Mouse (Mus musculus) neural tube, embryonic 11.5 days (tissue): ENCODE data around the gene Gm8660. TPM values are rescaled to one million over a fixed set of nuclear protein-coding genes. Genes with fewer than 3 reads are reported as not detected.
"Not testable (repeated sequence)": the region's sequence is repeated elsewhere in the genome, so short reads cannot be mapped to it uniquely, and the experiment has no call there.

Experiments used
- ATAC-seq: fragments of 200-750 bp; cut with Nextera tagmentation; 2 replicates; pipeline ENCODE4 v1.8.0; 2017; ENCODE audit warnings: moderate number of reproducible peaks, mild to moderate bottlenecking, moderate TSS enrichment, moderate library complexity; ENCODE audit not compliant: insufficient read depth, low FRiP score, low TSS enrichment
- DNase-seq: peaks from one replicate; pipeline ENCODE4 v3.0.0-alpha.2; 2015; ENCODE audit warnings: low spot score
- H3K27ac ChIP-seq: fragments of 300-500 bp; sonication (generic); 2 replicates; pipeline ENCODE4 v1.5.1; 2014; ENCODE audit warnings: low read depth, mild to moderate bottlenecking, low read length
- H3K27me3 ChIP-seq: fragments of 300-500 bp; sonication (generic); 2 replicates; pipeline ENCODE4 v1.6.1; 2014; ENCODE audit warnings: mild to moderate bottlenecking, low read length, mixed read lengths; ENCODE audit not compliant: control insufficient read depth, insufficient read depth
- H3K36me3 ChIP-seq: fragments of 300-500 bp; sonication (generic); 2 replicates; pipeline ENCODE4 v1.6.1; 2014; ENCODE audit warnings: mild to moderate bottlenecking, low read length, moderate library complexity, mixed read lengths; ENCODE audit not compliant: control insufficient read depth, insufficient read depth
- H3K4me1 ChIP-seq: fragments of 300-500 bp; sonication (generic); 2 replicates; pipeline ENCODE4 v1.6.1; 2014; ENCODE audit warnings: low read length, mixed read lengths; ENCODE audit not compliant: control insufficient read depth, insufficient read depth
- H3K4me2 ChIP-seq: fragments of 300-500 bp; sonication (generic); 2 replicates; pipeline ENCODE4 v1.6.1; 2014; ENCODE audit warnings: low read depth, mild to moderate bottlenecking, moderate library complexity
- H3K4me3 ChIP-seq: fragments of 300-500 bp; sonication (generic); 2 replicates; pipeline ENCODE4 v1.5.1; 2014; ENCODE audit warnings: low read depth, low read length
- H3K9ac ChIP-seq: fragments of 300-500 bp; sonication (generic); 2 replicates; pipeline ENCODE4 v1.6.1; 2014; ENCODE audit warnings: mild to moderate bottlenecking, low read length
- H3K9me3 ChIP-seq: fragments of 300-500 bp; sonication (generic); 2 replicates; pipeline ENCODE4 v1.6.1; 2016; ENCODE audit warnings: low read length; ENCODE audit not compliant: control insufficient read depth
- WGBS: fragments of 180-500 bp; shearing (Covaris S2); extraction: QIAGEN DNeasy Blood & Tissue Kit; methylation state at CpG from one replicate; pipeline ENCODE4 v1.1.7; 2014; 5-methylcytosine and 5-hydroxymethylcytosine counted together
- polyA plus RNA-seq: library from polyadenylated mRNA; unstranded; fragments of >200 nt; fragmentation: Nextera tagmentation; extraction: Ambion mirVana; gene quantifications from 2 replicates; pipeline ENCODE4 v1.2.1, GENCODE M21; 2014

Gene Gm8660
- polyA plus RNA-seq: not detected in 2 replicates

DNA sequence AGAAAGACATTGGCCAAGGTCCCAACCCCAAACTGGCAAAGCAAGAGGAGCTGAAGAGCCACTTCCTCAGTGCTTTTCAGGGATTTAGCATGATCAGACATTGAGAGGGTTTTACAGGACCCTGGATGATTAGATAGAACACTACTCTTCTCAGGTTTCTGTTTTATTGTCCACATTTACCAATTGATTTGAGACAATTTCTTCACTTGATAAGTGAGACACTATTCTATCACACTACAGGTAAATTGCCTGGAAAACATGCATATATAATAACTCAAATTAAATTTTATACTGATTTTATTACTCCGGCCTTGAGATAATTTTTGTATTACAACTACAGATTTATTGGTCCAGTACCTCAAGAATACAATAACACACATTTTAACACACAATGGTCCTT is at the start of gene Gm8660:
Gene Gm8660, minus strand, starts transcription at position 101 of the 400 bp plus-strand sequence.
- H3K4me2 ChIP-seq, H3K4me3 ChIP-seq, DNase-seq, H3K27me3 ChIP-seq, H3K4me1 ChIP-seq, H3K9ac ChIP-seq, H3K36me3 ChIP-seq, H3K9me3 ChIP-seq, H3K27ac ChIP-seq, ATAC-seq: not testable (repeated sequence)
- WGBS: no CpG with 5 or more reads among the region's 1 CpGs

DNA sequence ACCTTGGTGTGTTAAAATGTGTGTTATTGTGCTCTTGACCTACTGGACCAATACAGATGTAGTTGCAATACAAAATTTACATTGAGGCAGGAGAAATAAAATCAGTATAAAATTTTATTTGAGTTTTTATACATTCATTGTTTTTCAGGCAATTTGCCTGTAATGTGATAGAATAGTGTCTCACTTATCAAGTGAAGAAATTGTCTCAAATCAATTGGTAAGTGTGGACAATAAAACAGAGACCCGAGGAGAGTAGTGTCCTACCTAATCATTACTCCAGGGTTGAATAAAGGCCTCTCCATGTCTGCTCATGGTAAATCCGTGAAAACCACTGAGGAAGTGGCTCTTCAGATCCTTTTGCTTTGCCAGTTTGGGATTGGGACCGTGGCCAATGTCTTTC is 42.4 kb upstream of the Gm8660 start, which contains the start of gene Vmn1r148:
Gene Vmn1r148, plus strand, starts transcription at position 301 of the 400 bp plus-strand sequence.
- H3K36me3 ChIP-seq, ATAC-seq, H3K9ac ChIP-seq, H3K9me3 ChIP-seq, H3K27ac ChIP-seq, DNase-seq, H3K4me2 ChIP-seq, H3K4me1 ChIP-seq, H3K4me3 ChIP-seq, H3K27me3 ChIP-seq: not testable (repeated sequence)
- WGBS: no CpG with 5 or more reads among the region's 3 CpGs

DNA sequence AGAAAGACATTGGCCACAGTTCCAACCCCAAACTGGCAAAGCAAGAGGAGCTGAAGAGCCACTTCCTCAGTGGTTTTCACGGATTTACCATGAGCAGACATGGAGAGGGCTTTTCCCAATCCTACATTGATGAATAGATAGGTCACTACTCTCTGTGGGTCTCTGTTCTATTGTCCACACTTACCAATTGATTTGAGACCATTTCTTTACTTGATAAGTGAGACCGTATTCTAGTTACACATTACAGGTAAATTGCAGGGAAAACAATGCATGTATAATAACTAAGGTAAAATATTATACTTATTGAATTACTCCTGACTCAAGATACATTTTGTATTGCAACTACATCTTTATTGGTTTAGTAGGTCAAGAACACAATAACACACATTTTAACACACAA is 41.2 kb downstream of the Gm8660 start, which contains the start of gene Gm4187:
Gene Gm4187, minus strand, starts transcription at position 101 of the 400 bp plus-strand sequence.
- H3K27ac ChIP-seq, H3K4me3 ChIP-seq, DNase-seq, H3K4me2 ChIP-seq, H3K9ac ChIP-seq, H3K9me3 ChIP-seq, ATAC-seq, H3K4me1 ChIP-seq, H3K27me3 ChIP-seq, H3K36me3 ChIP-seq: not testable (repeated sequence)
- WGBS: no CpG with 5 or more reads among the region's 2 CpGs

Other genes with a start within 250 kb of the Gm8660 start
- not detected in 2 replicates for gene Gm10666, start 236.3 kb downstream of the Gm8660 start, polyA plus RNA-seq
- gene Vmn1r142, start 207.0 kb downstream of the Gm8660 start, polyA plus RNA-seq: not detected in 2 replicates
- not detected in 2 replicates for gene Vmn1r143, start 181.7 kb downstream of the Gm8660 start, polyA plus RNA-seq
- gene Gm8653, start 169.8 kb downstream of the Gm8660 start, polyA plus RNA-seq: not detected in 2 replicates
- not detected in 2 replicates for gene Gm8453, start 141.6 kb downstream of the Gm8660 start, polyA plus RNA-seq
- not detected in 2 replicates for gene Gm4187, start 41.3 kb downstream of the Gm8660 start, polyA plus RNA-seq
- not detected in 2 replicates for gene Vmn1r148, start 42.5 kb upstream of the Gm8660 start, polyA plus RNA-seq
- not detected in 2 replicates for gene Vmn1r149, start 67.2 kb upstream of the Gm8660 start, polyA plus RNA-seq
- gene Gm10665, start 93.0 kb upstream of the Gm8660 start, polyA plus RNA-seq: not detected in 2 replicates
- not detected in 2 replicates for gene Vmn1r151, start 128.6 kb upstream of the Gm8660 start, polyA plus RNA-seq
- gene Vmn1r152, start 151.9 kb upstream of the Gm8660 start, polyA plus RNA-seq: not detected in 2 replicates
- gene Gm8677, start 163.8 kb upstream of the Gm8660 start, polyA plus RNA-seq: not detected in 2 replicates
- not detected in 2 replicates for gene Gm4201, start 194.3 kb upstream of the Gm8660 start, polyA plus RNA-seq
- not detected in 2 replicates for gene Gm4565, start 217.1 kb upstream of the Gm8660 start, polyA plus RNA-seq